Mouse (Mus musculus): ENCODE data around the gene Kifc5b. TPM values are rescaled to one million over a fixed set of nuclear protein-coding genes. Genes with fewer than 3 reads are reported as not detected.
"Not testable (repeated sequence)": the region's sequence is repeated elsewhere in the genome, so short reads cannot be mapped to it uniquely, and the experiment has no call there.

Gene Kifc5b
- polyA plus RNA-seq, 1 experiment from 2014 or later, result 5.4 TPM

DNA sequence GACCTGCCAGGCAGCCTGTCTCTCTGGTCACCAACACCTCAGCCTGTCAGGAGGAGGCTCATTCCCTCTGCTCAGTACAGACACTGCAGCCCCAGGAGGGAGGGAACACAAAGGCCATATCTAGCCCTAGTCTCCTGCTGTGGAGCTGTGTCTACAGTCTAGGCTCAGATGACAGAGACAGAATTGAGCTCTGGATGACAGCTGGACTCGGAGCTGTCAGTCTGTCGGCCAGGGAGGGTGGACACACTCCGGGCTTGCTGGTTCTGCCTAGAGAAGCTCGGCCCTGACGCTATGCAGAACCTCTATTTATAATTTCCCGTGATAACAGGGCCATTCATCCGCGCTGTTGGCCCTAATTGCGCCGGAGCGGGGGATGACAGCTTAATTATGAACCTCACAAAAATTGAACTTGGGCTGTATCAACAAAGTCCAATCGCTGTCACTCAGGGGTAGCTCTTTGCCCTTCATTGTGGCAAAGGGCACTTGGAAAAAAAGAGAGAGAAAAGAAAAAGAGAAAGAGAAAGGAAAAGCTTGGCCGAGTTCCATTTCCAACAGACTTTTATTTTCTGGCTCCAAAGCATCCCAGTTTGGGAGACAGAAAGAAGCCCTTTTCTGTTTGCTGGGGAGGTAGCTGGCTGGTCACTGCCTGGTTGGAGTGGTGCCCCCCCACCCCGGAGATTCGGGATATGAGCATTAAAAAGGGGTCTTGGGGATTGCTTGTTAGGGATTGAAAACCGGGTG is 24.1 kb upstream of the Kifc5b start:
- no peaks in the 10 kb centered on the region for H3K9me3 ChIP-seq (replicated peaks)
- H3K27ac ChIP-seq, result 0 out of 2 replicates have a peak overlapping the region, but pooled peaks have one; percentile 17
- H3K4me2 ChIP-seq (replicated peaks), result 0 out of 2 replicates have a peak overlapping the region, but pooled peaks have one; percentile 15
- no peaks in the 10 kb centered on the region for H3K36me3 ChIP-seq
- peaks cover 21% of the 10 kb centered on the region for H3K4me1 ChIP-seq
- H3K9ac ChIP-seq, result peak overlapping the region; percentile 3
- peak; percentile 50; the same call in 1 of the 2 replicates for ATAC-seq (ENCODE audit: low FRiP score)
- peaks cover 15% of the 10 kb centered on the region for H3K27me3 ChIP-seq
- WGBS, result 39% methylated on average over 16 of the region's 16 CpGs
- no peak overlapping the region for H3K4me3 ChIP-seq

DNA sequence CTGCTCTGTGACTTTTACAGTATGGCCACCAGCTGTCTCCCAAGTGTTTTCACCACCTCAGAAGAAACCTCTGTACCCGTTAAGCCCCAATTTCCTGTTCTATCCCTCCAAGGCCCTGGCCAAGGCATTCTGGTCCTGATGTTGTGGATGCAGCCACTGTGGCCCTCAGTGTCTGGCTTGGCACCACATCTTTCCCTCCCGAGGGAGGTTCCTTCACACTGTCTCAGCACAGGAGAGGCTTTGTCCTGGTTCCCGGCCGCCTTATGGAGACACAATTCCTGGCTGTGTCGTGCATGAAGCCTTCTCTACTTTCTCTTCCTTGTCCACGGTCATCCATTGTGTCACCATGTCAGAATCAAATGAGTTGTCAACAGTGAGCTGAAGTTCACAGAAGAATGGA is 23.4 kb upstream of the Kifc5b start:
- peaks cover 21% of the 10 kb centered on the region for H3K4me1 ChIP-seq
- peaks cover 18% of the 10 kb centered on the region for H3K27me3 ChIP-seq
- no peaks in the 10 kb centered on the region for H3K36me3 ChIP-seq
- H3K27ac ChIP-seq, result no peak overlapping the region
- WGBS, result 59% methylated on average over 6 of the region's 6 CpGs
- no peak overlapping the region for H3K4me2 ChIP-seq (replicated peaks)
- H3K9me3 ChIP-seq (replicated peaks), result no peaks in the 10 kb centered on the region
- no peak overlapping the region for H3K4me3 ChIP-seq
- ATAC-seq (ENCODE audit: low FRiP score), result no peak
- H3K9ac ChIP-seq, result no peak overlapping the region

DNA sequence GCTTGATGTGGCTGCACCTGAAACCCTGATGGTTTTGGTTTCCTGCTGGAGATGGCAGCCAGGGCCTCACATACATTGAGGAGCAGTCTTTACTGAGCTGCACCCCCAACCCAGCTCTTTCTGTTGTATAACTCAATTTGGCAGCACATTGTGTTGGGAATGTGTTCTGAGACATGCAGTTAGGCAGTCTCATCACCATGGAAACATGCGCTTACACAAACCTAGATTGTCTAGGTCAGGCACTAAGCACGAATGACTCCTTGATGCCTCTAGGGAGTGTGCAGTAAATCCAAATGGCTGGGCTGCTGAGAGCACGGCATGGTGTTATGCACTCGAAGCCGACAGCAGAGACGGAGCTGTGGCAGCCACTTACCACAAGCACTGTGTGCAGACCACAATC is 22.5 kb upstream of the Kifc5b start:
- 75% methylated on average over 6 of the region's 6 CpGs for WGBS
- no peak for ATAC-seq (ENCODE audit: low FRiP score)
- H3K9me3 ChIP-seq (replicated peaks), result no peaks in the 10 kb centered on the region

DNA sequence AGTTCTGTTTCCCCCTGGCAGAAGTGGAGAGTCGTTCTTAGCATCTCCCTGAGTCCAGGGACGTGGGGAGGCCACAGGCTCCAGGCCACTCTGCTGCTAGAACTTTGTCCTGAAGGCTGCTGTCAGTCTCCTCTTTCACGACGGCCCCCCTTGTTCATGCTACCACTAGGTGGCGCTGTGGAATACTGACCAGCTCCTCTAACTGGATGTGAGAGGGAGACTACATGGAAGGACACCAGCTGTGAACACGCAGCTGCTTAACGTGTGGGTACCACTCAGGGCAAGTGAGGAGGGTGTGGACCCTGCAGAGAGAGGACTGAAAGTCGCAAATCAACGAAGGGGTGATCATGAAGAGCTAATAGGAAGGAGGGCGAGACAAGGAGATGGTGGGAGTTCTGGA is 21.3 kb upstream of the Kifc5b start:
- 14% methylated on average over 10 of the region's 10 CpGs for WGBS
- no peak for ATAC-seq (ENCODE audit: low FRiP score)

More for the DNA sequence above, 22.5 kb upstream of the Kifc5b start:
- no peak overlapping the region for H3K27ac ChIP-seq
- H3K27me3 ChIP-seq, result peaks cover 18% of the 10 kb centered on the region
- no peaks in the 10 kb centered on the region for H3K36me3 ChIP-seq
- peaks cover 21% of the 10 kb centered on the region for H3K4me1 ChIP-seq
- H3K4me2 ChIP-seq (replicated peaks), result no peak overlapping the region
- H3K9ac ChIP-seq, result no peak overlapping the region
- no peak overlapping the region for H3K4me3 ChIP-seq

DNA sequence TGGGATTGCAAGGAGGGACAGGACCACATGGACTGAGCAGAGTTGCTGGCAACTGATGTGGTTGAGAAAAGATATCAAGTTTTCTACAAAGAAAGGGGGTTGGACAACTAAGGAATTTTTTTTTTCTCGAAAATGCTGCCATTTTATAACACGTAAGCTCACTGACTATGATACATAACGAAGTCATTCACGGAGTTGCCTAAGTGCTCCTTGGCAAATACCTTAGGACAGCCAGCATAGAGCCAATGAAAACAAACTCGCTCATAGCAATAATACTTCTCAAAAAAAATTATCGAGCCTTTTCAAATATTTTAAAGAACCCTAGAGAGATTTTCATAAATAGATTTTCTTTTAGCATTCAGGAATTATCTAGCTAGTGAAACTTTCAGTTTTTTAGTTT is 16.0 kb upstream of the Kifc5b start:
- Histone ChIP-seq H3K27ac (no peak overlapping the region), H3K4me3 (no peak overlapping the region), H3K4me2 (replicated peaks) (no peak overlapping the region), H3K4me1 (no peaks in the 10 kb centered on the region), H3K9me3 (replicated peaks) (no peaks in the 10 kb centered on the region), H3K36me3 (no peaks in the 10 kb centered on the region), H3K27me3 (peaks cover 18% of the 10 kb centered on the region), H3K9ac (no peak overlapping the region)
- WGBS, result 83% methylated on average over 6 of the region's 6 CpGs
- no peak for ATAC-seq (ENCODE audit: low FRiP score)

More for the DNA sequence above, 21.3 kb upstream of the Kifc5b start:
- Histone ChIP-seq H3K4me2 (replicated peaks) (no peak overlapping the region), H3K9me3 (replicated peaks) (no peaks in the 10 kb centered on the region), H3K27ac (no peak overlapping the region), H3K36me3 (no peaks in the 10 kb centered on the region), H3K27me3 (peaks cover 18% of the 10 kb centered on the region), H3K4me3 (no peak overlapping the region), H3K4me1 (peaks cover 21% of the 10 kb centered on the region), H3K9ac (no peak overlapping the region)

DNA sequence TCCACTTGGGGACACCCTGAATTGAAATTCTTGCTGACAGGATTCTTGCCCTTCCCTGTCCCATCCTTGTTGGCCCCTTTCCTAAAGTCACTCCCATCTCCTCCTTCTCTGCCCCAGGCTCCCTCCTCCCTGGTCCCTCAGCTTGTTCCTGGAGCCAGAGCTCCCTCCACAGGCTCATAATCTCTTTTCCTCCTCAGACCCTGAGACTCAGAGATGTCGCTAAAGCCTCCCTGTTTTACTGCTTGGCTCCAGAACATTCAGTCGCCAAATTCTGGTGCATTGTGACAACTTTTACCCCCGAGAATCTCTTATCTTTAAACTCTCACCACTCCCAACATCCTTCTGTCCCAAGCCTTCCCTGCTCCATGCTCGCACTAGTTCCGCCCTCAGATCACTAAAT is 12.6 kb upstream of the Kifc5b start:
- no peak for ATAC-seq (ENCODE audit: low FRiP score)
- Histone ChIP-seq H3K27ac (no peak overlapping the region), H3K27me3 (no peaks in the 10 kb centered on the region), H3K36me3 (no peaks in the 10 kb centered on the region), H3K9me3 (replicated peaks) (no peaks in the 10 kb centered on the region), H3K4me3 (no peak overlapping the region), H3K4me1 (no peaks in the 10 kb centered on the region), H3K9ac (no peak overlapping the region), H3K4me2 (replicated peaks) (no peak overlapping the region)
- WGBS, result 63% methylated on average over 5 of the region's 5 CpGs

DNA sequence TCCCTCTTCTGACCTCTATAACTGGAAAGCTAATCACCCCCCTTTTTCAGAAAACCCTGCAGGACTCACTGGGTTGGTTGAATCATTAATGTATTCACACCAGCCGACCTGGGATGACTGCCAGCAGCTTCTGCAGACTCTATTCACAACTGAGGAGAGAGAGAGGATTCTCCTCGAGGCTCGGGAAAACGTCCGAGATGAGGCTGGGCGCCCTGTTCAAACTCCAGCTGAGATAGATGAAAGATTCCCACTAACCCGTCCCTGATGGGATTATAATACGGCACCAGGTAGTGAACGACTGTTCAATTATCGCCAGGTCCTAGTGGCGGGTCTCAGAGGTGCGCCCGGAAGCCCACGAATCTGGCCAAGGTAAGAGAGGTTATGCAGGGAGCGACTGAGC is 9.4 kb upstream of the Kifc5b start:
- H3K4me2 ChIP-seq (replicated peaks); H3K27me3 ChIP-seq; H3K27ac ChIP-seq; H3K9ac ChIP-seq; H3K9me3 ChIP-seq (replicated peaks); ATAC-seq (ENCODE audit: low FRiP score); H3K36me3 ChIP-seq; H3K4me1 ChIP-seq; H3K4me3 ChIP-seq: not testable (repeated sequence)
- WGBS, result 92% methylated on average over 15 of the region's 15 CpGs

DNA sequence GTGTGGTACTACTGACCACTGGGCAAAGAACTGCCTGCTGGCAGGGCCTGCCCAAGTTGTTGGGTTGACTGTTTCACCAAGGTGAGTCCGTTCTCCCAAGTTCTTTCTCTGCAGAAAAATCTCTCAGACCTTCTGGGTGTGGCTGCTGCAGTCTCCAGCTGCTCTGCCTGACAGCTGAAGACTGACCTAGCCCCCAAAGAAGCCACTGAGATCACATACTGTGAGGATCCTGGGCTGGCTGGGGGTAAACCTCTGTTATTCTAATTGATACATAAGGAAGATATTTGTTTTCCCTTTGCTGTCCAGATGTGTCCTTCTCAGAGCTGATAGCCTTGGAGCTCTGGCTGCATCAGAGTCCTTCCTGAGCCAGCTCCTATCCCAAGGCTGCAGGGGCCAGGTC is 1.6 kb upstream of the Kifc5b start:
- 32% methylated on average over 1 of the region's 1 CpGs for WGBS
- H3K9ac ChIP-seq, result no peak overlapping the region
- H3K4me2 ChIP-seq (replicated peaks), result no peak overlapping the region
- 0 out of 2 replicates have a peak, but pooled peaks cover 5% of the 10 kb centered on the region for H3K9me3 ChIP-seq (replicated peaks)
- H3K4me1 ChIP-seq, result peaks cover 7% of the 10 kb centered on the region
- ATAC-seq (ENCODE audit: low FRiP score), result no peak
- H3K4me3 ChIP-seq, result no peak overlapping the region
- H3K27me3 ChIP-seq, result no peaks in the 10 kb centered on the region
- no peak overlapping the region for H3K27ac ChIP-seq
- no peaks in the 10 kb centered on the region for H3K36me3 ChIP-seq

DNA sequence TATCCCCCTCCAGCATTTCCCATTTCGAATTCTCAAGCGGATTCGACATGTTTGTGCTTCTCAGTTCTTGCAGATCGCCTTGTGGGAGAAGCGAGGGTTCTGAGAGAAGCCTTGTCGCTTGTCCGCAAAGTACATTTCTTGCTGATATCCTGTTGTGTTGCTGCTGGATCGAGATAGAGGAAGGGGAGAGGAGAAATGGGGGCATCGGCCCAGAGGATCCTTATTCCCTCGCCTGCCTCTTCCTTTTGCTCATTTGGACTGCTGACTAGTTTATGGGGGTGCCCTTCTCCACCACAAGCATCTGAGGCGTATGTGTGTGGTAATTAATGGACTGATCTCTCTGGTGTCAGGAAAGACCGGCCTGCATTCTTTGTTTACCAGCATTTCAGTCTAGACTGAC is 669 bp downstream of the Kifc5b start:
- not testable (repeated sequence) for H3K27ac ChIP-seq; ATAC-seq (ENCODE audit: low FRiP score)
- WGBS, result under 1% methylated on average over 12 of the region's 12 CpGs

DNA sequence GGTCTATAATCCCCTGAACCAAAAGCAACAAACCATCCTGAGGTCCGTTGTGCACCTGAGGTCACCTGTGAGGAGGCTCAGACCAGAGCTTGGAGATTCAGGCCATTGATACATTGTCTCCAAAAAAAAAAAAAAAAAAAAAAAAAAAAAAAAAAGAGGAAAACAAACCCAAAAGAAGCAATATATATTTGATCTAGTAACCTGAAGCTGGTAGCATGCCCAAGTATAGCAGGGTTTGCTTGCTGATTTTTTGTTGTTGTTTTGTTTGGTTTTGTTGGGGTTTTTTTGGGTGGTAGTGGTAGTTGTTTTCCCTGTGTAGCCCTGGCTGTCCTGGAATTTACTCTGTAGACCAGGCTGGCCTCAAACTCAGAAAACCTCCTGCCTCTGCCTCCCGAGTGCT is 1.5 kb downstream of the Kifc5b start:
- H3K9me3 ChIP-seq (replicated peaks), result 0 out of 2 replicates have a peak, but pooled peaks cover 5% of the 10 kb centered on the region
- peaks cover 7% of the 10 kb centered on the region for H3K4me1 ChIP-seq
- H3K27me3 ChIP-seq, result no peaks in the 10 kb centered on the region
- peaks cover 11% of the 10 kb centered on the region; the same call in 1 of the 2 replicates for H3K36me3 ChIP-seq
- H3K27ac ChIP-seq, result no peak overlapping the region
- no peak for ATAC-seq (ENCODE audit: low FRiP score)
- WGBS, result 78% methylated on average over 2 of the region's 2 CpGs
- H3K4me2 ChIP-seq (replicated peaks), result peak overlapping the region; percentile 80
- H3K9ac ChIP-seq, result no peak overlapping the region
- H3K4me3 ChIP-seq, result peak overlapping the region; percentile 18

More for the DNA sequence above, 669 bp downstream of the Kifc5b start:
- H3K9me3 ChIP-seq (replicated peaks); H3K36me3 ChIP-seq; H3K4me1 ChIP-seq; H3K27me3 ChIP-seq: not testable (repeated sequence)
- H3K4me3 ChIP-seq, result peak overlapping the region; percentile 72
- peak overlapping the region; percentile 80 for H3K4me2 ChIP-seq (replicated peaks)
- peak overlapping the region; percentile 68 for H3K9ac ChIP-seq

DNA sequence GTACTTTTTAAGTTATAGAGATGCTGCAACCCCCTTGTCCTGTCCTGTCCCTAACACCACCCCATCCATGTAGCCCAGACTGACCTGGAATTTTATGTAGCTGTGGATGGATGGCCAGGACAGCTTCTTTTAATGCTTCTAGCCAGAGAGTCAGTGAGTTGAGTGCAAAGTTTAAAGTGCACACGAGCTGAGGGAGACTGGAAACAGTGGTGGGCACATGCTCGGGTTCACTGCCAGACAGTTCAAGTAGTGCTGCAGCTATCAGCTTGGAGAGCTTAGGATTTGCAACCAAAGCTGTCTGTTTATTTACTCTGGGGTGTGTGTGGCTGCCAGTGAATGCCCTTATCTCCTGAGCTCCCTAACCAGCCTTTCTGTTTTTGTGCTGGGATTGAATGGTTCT is 2.6 kb downstream of the Kifc5b start:
- H3K4me1 ChIP-seq; ATAC-seq (ENCODE audit: low FRiP score); H3K4me3 ChIP-seq; H3K9me3 ChIP-seq (replicated peaks); H3K4me2 ChIP-seq (replicated peaks); H3K9ac ChIP-seq; H3K27me3 ChIP-seq; H3K27ac ChIP-seq: not testable (repeated sequence)
- H3K36me3 ChIP-seq, result peaks cover 11% of the 10 kb centered on the region; the same call in 1 of the 2 replicates
- 89% methylated on average over 2 of the region's 2 CpGs for whole genome bisulfite sequencing

DNA sequence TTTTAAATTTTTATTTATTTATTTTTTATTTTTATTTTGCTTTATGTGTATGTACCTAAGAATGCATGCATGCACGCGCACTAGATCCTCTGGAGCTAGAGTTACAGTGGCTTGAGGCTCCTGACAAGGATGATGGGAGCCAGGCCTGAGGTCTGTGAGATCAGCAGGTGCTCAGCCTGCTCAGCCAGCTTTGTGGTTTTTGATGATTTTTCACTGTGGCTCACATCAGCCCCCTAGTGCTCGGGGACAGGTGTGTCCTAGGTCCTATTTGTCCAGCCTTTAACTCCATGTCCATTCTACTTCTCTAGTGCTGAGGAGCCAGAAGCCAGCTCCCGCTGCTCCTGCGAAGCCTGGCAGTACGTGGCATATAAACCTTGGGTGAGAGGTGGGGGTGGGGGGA is 5.5 kb downstream of the Kifc5b start:
- 92% methylated on average over 6 of the region's 6 CpGs for WGBS
- peaks cover 33% of the 10 kb centered on the region for H3K36me3 ChIP-seq
- not testable (repeated sequence) for H3K4me3 ChIP-seq; H3K9me3 ChIP-seq (replicated peaks); ATAC-seq (ENCODE audit: low FRiP score); H3K4me2 ChIP-seq (replicated peaks); H3K27me3 ChIP-seq; H3K27ac ChIP-seq; H3K4me1 ChIP-seq; H3K9ac ChIP-seq

DNA sequence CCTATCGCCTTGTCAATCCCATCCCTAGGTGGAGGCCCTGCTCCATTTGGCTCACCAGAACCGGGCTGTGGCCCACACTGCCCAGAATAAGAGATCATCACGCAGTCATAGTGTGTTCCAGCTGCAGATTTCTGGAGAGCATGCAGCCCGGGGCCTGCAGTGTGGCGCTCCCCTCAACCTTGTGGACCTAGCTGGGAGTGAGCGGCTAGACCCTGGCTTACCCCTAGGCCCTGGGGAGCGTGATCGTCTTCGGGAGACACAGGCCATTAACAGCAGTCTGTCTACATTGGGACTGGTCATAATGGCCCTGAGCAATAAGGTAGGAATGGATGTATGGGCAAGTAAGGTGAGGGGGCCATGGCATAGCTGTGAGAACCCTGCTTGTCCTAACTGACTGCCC is 8.5 kb downstream of the Kifc5b start:
- WGBS, result 94% methylated on average over 9 of the region's 9 CpGs
- not testable (repeated sequence) for ATAC-seq (ENCODE audit: low FRiP score); H3K4me1 ChIP-seq; H3K9me3 ChIP-seq (replicated peaks); H3K4me2 ChIP-seq (replicated peaks); H3K27ac ChIP-seq; H3K9ac ChIP-seq; H3K4me3 ChIP-seq; H3K27me3 ChIP-seq
- H3K36me3 ChIP-seq, result peaks cover 50% of the 10 kb centered on the region

Measured in hindbrain, embryonic 12.5 days (tissue).